Mouse (Mus musculus): ENCODE measurements around the gene Cd8a. TPM values are rescaled to one million over a fixed set of nuclear protein-coding genes. Genes with fewer than 3 reads are reported as not detected.
"Not testable (repeated sequence)": the region's sequence is repeated elsewhere in the genome, so short reads cannot be mapped to it uniquely, and the experiment has no call there.

The Cd8a gene
- polyA plus RNA-seq (2016; fragmentation: Nextera tagmentation; extraction: Ambion mirVana): not detected in 2 replicates

DNA sequence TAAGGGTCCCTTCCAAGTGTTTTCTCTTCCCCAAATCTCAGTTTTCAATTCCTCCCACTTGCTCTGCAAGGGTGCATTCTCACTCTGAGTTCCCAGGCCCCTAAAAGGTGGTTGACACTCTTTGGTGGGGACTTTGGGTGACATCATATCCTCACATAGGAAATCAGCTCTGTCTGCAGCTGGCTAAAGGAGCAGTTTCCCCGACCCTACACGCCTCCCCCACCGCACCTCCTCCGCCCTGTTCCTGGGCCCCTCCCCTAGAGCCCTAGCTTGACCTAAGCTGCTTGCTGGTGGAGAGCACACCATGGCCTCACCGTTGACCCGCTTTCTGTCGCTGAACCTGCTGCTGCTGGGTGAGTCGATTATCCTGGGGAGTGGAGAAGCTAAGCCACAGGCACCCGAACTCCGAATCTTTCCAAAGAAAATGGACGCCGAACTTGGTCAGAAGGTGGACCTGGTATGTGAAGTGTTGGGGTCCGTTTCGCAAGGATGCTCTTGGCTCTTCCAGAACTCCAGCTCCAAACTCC is at the start of gene Cd8a:
Cd8a (plus strand) TSS at position 179 of the 527 bp plus-strand sequence.
- no peak for DNase-seq (ENCODE audit: low spot score)
- Histone ChIP-seq H3K27ac (no peak within 1 kb of the TSS), H3K9me3 (no peaks in the 10 kb centered on the region), H3K4me1 (replicated peaks) (no peaks in the 10 kb centered on the region), H3K4me3 (no peak within 1 kb of the TSS), H3K36me3 (no peaks in the 10 kb centered on the region), H3K27me3 (ENCODE audit: insufficient read depth, poor library complexity, severe bottlenecking) (no peaks in the 10 kb centered on the region)
- 80% methylated on average over 14 of the region's 14 CpGs for WGBS

GRCm38 (mm10) chr6:71324816-71325215 is 48.4 kb upstream of the Cd8a start:
- Histone ChIP-seq H3K27ac (no peak overlapping the region), H3K36me3 (no peaks in the 10 kb centered on the region), H3K9me3 (no peaks in the 10 kb centered on the region), H3K27me3 (ENCODE audit: insufficient read depth, poor library complexity, severe bottlenecking) (no peaks in the 10 kb centered on the region), H3K4me1 (replicated peaks) (no peaks in the 10 kb centered on the region), H3K4me3 (no peak overlapping the region)
- WGBS: 89% methylated on average over 9 of the region's 9 CpGs
- no peak for DNase-seq (ENCODE audit: low spot score)

GRCm38 (mm10) chr6:71329881-71330280 is 43.3 kb upstream of the Cd8a start:
- WGBS: 87% methylated on average over 6 of the region's 6 CpGs

DNA sequence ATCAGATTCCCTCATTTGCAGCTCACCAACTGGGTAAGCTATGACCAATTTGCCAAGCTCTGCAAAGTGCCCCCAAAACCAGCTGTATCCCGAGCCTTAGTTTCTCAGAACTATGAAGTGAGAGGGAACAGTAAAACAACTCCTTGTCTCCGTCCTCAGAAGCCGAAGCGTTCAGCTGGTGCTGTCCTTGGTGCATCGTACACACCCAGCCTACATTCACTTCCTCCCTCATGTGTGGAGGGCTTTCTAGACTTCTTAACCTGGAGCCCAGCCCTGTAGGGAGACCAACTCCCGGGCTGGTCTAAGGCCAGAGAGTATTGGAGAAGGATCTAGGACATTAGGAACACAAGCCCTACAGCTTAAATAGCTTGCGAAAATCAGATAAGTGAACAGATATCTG is 42.7 kb upstream of the Cd8a start:
- Histone ChIP-seq H3K9me3 (no peaks in the 10 kb centered on the region), H3K27me3 (ENCODE audit: insufficient read depth, poor library complexity, severe bottlenecking) (no peaks in the 10 kb centered on the region), H3K36me3 (no peaks in the 10 kb centered on the region), H3K4me1 (replicated peaks) (0 out of 2 replicates have a peak, but pooled peaks cover 4% of the 10 kb centered on the region), H3K4me3 (no peak overlapping the region), H3K27ac (no peak overlapping the region)
- no peak for DNase-seq (ENCODE audit: low spot score)
- 91% methylated on average over 7 of the region's 7 CpGs for WGBS

More at GRCm38 (mm10) chr6:71329881-71330280, 43.3 kb upstream of the Cd8a start:
- Histone ChIP-seq H3K27me3 (ENCODE audit: insufficient read depth, poor library complexity, severe bottlenecking) (no peaks in the 10 kb centered on the region), H3K9me3 (no peaks in the 10 kb centered on the region), H3K4me3 (no peak overlapping the region), H3K4me1 (replicated peaks) (0 out of 2 replicates have a peak, but pooled peaks cover 4% of the 10 kb centered on the region), H3K36me3 (no peaks in the 10 kb centered on the region), H3K27ac (no peak overlapping the region)
- DNase-seq (ENCODE audit: low spot score): no peak

DNA sequence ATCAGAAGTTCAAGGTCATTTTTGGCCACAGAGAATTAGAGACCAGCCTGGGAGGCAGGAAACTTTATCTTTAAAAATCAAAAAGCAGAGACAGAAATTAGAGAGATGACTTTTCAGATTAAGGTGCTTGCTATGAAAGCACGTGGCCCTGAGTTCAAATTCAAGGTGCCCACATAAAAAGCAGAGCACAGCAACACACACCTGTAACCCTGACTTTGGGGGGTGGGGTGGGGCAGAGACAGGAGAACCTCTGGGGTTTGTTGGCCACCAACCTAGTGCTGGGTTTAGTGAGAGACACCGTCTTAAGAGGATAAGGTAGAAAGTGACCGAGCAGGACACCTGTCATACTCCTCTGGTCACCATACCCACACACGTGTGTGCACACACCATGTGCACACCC is 41.7 kb upstream of the Cd8a start:
- H3K9me3 ChIP-seq; H3K36me3 ChIP-seq; H3K27me3 ChIP-seq (ENCODE audit: insufficient read depth, poor library complexity, severe bottlenecking); H3K4me1 ChIP-seq (replicated peaks); H3K27ac ChIP-seq; H3K4me3 ChIP-seq; DNase-seq (ENCODE audit: low spot score): not testable (repeated sequence)
- 87% methylated on average over 2 of the region's 4 CpGs for WGBS

- H3K36me3 ChIP-seq: no peaks in the 10 kb centered on the region
- no peak overlapping the region for H3K27ac ChIP-seq
- no peaks in the 10 kb centered on the region for H3K9me3 ChIP-seq
- no peaks in the 10 kb centered on the region for H3K27me3 ChIP-seq (ENCODE audit: insufficient read depth, poor library complexity, severe bottlenecking)
- 0 out of 2 replicates have a peak, but pooled peaks cover 4% of the 10 kb centered on the region for H3K4me1 ChIP-seq (replicated peaks)
- no peak for DNase-seq (ENCODE audit: low spot score)
- WGBS: 83% methylated on average over 11 of the region's 11 CpGs
- H3K4me3 ChIP-seq: no peak overlapping the region
Observed at GRCm38 (mm10) chr6:71332236-71332965, 40.8 kb upstream of the Cd8a start.

GRCm38 (mm10) chr6:71333031-71333430 is 40.2 kb upstream of the Cd8a start:
- Histone ChIP-seq H3K9me3 (no peaks in the 10 kb centered on the region), H3K36me3 (no peaks in the 10 kb centered on the region), H3K27me3 (ENCODE audit: insufficient read depth, poor library complexity, severe bottlenecking) (no peaks in the 10 kb centered on the region), H3K4me1 (replicated peaks) (0 out of 2 replicates have a peak, but pooled peaks cover 4% of the 10 kb centered on the region), H3K27ac (no peak overlapping the region), H3K4me3 (no peak overlapping the region)
- DNase-seq (ENCODE audit: low spot score): no peak
- WGBS: 79% methylated on average over 3 of the region's 3 CpGs

DNA sequence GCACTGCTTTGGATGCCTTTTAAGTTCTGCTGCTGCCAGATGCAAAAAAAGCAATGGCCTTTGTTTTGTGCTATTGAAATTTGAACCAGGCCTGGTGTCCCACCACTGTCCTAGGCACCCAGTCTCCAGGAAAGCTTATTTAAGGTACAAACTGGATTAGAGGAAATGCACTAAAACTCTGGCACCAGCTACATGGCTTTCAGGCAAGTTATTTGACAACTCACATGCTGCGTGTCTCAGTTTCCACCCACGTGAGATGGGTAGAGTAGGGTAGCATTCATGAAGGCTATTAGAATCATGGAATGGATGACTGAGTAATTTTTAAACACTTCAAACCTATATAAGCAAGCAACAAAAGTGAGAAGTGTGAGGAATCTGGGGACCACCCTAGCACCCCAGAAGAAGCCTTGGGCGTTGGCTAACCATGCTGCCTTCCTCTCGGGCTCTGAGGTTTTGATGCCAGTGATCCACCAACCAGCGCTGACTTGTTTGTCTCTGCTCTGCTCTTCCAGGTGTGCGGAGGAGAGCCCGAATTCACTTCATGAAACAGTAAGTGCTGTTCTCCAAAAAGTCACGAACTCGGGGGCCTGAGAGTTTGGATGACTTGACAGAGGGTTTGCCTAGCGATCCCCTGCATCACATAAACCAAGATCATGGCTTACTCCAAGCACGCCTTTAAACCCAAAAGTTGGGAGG is 39.5 kb upstream of the Cd8a start:
- Histone ChIP-seq H3K9me3 (no peaks in the 10 kb centered on the region), H3K4me3 (no peak overlapping the region), H3K27ac (no peak overlapping the region), H3K36me3 (no peaks in the 10 kb centered on the region), H3K4me1 (replicated peaks) (0 out of 2 replicates have a peak, but pooled peaks cover 4% of the 10 kb centered on the region), H3K27me3 (ENCODE audit: insufficient read depth, poor library complexity, severe bottlenecking) (no peaks in the 10 kb centered on the region)
- DNase-seq (ENCODE audit: low spot score): no peak
- 88% methylated on average over 11 of the region's 11 CpGs for WGBS

GRCm38 (mm10) chr6:71337666-71338065 is 35.6 kb upstream of the Cd8a start:
- H3K4me3 ChIP-seq: no peak overlapping the region
- no peaks in the 10 kb centered on the region for H3K9me3 ChIP-seq
- no peaks in the 10 kb centered on the region for H3K36me3 ChIP-seq
- H3K27ac ChIP-seq: no peak overlapping the region
- no peaks in the 10 kb centered on the region for H3K27me3 ChIP-seq (ENCODE audit: insufficient read depth, poor library complexity, severe bottlenecking)
- 93% methylated on average over 8 of the region's 8 CpGs for WGBS
- DNase-seq (ENCODE audit: low spot score): no peak
- 0 out of 2 replicates have a peak, but pooled peaks cover 4% of the 10 kb centered on the region for H3K4me1 ChIP-seq (replicated peaks)

DNA sequence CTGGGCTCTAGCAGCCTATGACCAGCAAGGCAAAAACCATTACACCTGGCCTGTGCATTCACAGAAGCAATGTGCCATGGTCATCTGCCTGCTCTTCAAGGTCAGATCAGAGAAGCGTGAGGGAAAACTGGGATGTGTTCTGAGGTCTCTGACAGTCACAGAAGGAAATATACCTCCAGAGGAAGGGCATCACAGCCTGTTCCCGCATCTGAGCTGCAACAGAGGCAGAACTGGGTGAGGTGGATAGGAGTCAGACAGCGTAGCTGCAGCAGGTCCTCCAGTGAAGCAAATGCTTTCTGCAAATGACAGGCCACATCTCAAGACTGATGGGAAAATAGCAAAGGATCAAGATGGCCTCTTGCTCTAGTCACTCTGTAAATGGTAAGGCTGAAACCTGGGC is 34.3 kb upstream of the Cd8a start:
- 90% methylated on average over 3 of the region's 3 CpGs for WGBS
- H3K9me3 ChIP-seq: no peaks in the 10 kb centered on the region
- H3K4me1 ChIP-seq (replicated peaks): no peaks in the 10 kb centered on the region
- H3K4me3 ChIP-seq: no peak overlapping the region
- no peak for DNase-seq (ENCODE audit: low spot score)
- no peaks in the 10 kb centered on the region for H3K36me3 ChIP-seq
- H3K27ac ChIP-seq: no peak overlapping the region
- no peaks in the 10 kb centered on the region for H3K27me3 ChIP-seq (ENCODE audit: insufficient read depth, poor library complexity, severe bottlenecking)

DNA sequence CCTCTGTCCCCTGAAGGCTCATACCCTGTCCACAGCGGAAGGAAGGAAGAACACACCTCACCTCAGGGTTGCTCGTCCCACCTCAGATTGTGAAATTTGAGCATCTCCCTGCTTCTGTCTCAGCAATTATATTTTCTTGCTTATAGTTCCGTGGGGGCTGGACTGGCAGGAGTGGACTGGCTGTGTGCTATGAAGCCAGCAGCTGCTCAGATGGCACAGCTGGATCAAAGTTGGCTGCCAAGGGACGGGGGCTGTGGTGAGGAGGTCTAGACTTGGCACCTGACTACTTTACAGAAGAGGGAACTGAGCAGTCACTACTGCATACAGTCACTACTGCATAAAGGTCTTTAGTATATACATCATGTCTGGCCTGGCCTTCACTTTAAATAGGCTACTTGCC is 33.9 kb upstream of the Cd8a start:
- WGBS: 87% methylated on average over 4 of the region's 4 CpGs
- H3K27ac ChIP-seq: no peak overlapping the region
- no peaks in the 10 kb centered on the region for H3K9me3 ChIP-seq
- H3K4me3 ChIP-seq: no peak overlapping the region
- DNase-seq (ENCODE audit: low spot score): no peak
- no peaks in the 10 kb centered on the region for H3K27me3 ChIP-seq (ENCODE audit: insufficient read depth, poor library complexity, severe bottlenecking)
- no peaks in the 10 kb centered on the region for H3K4me1 ChIP-seq (replicated peaks)
- no peaks in the 10 kb centered on the region for H3K36me3 ChIP-seq

- Histone ChIP-seq H3K9me3 (no peaks in the 10 kb centered on the region), H3K27me3 (ENCODE audit: insufficient read depth, poor library complexity, severe bottlenecking) (no peaks in the 10 kb centered on the region), H3K27ac (no peak overlapping the region), H3K4me3 (no peak overlapping the region), H3K4me1 (replicated peaks) (no peaks in the 10 kb centered on the region), H3K36me3 (no peaks in the 10 kb centered on the region)
- DNase-seq (ENCODE audit: low spot score): no peak
- 85% methylated on average over 9 of the region's 9 CpGs for WGBS
Observed at GRCm38 (mm10) chr6:71341179-71341578, 32.0 kb upstream of the Cd8a start.

GRCm38 (mm10) chr6:71348006-71348405 is 25.2 kb upstream of the Cd8a start:
- Histone ChIP-seq H3K36me3 (no peaks in the 10 kb centered on the region), H3K27me3 (ENCODE audit: insufficient read depth, poor library complexity, severe bottlenecking) (no peaks in the 10 kb centered on the region), H3K4me1 (replicated peaks) (no peaks in the 10 kb centered on the region), H3K4me3 (no peak overlapping the region), H3K27ac (no peak overlapping the region), H3K9me3 (peaks cover 5% of the 10 kb centered on the region)
- no peak for DNase-seq (ENCODE audit: low spot score)
- 90% methylated on average over 9 of the region's 9 CpGs for WGBS
